Mouse (Mus musculus): Measurements from ENCODE around the gene Pdcl2. TPM values are rescaled to one million over a fixed set of nuclear protein-coding genes. Genes with fewer than 3 reads are reported as not detected.

Gene Pdcl2
- polyA plus RNA-seq (2015; fragmentation: Nextera tagmentation; extraction: Ambion mirVana): not detected in 2 replicates

DNA sequence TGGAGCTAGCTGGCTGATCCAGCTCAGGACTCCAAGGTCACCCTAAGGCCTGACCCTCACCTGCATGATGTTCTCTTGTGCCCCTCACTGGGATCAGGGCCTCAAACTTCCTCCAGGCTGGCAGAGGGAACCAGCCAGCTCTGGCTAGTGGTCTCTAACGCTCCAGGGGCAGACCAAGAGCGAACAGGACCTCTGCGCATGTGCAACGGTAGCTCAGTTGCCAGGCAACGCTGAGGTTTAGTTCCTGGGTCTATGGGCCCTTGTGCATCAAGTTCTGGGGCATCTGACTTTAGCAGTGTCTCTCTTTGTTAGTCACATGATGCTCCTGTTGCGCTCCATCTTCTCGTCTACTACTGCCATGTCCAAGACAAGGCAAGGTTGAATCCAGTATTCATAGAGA lies at the start of gene Pdcl2:
Gene Pdcl2, minus strand, starts transcription at position 204 of the 400 bp plus-strand sequence.
- Histone ChIP-seq H3K9ac (ENCODE audit: low read depth, low read length) (no peak within 1 kb of the TSS), H3K27ac (ENCODE audit: low read length) (no peak within 1 kb of the TSS), H3K36me3 (ENCODE audit: control insufficient read depth, insufficient read depth, low read length) (no peaks in the 10 kb centered on the region), H3K4me2 (ENCODE audit: low read length) (no peak within 1 kb of the TSS), H3K4me3 (ENCODE audit: low read depth, low read length) (no peak within 1 kb of the TSS), H3K9me3 (replicated peaks; ENCODE audit: control insufficient read depth, low read length, poor library complexity, severe bottlenecking) (no peaks in the 10 kb centered on the region), H3K4me1 (ENCODE audit: control insufficient read depth, insufficient read depth, low read length) (no peaks in the 10 kb centered on the region), H3K27me3 (ENCODE audit: control insufficient read depth, insufficient read depth, low read depth, low read length) (no peaks in the 10 kb centered on the region)
- no peak for ATAC-seq
- 92% methylated on average over 7 of the region's 7 CpGs for WGBS

DNA sequence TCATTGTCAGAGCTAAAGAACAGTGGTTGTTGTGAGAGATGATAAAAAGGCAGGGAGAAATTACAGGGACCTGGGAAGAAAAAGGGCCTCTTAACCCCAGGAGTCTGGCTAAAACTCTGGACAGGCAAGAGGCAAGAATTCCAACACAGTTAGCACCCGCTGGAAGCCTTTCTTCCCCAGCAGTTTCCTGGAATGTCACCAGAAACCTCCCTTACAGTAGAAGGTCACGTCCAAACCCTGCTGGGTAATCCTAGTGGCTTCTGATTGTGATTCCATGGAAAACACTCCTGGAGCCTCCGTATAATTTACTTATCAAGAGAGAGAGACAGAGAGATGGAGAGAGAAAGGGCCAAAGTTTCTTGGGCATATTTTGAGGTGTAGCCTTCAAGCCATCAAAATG lies 48.3 kb upstream of the Pdcl2 start:
- Histone ChIP-seq H3K27me3 (ENCODE audit: control insufficient read depth, insufficient read depth, low read depth, low read length) (no peaks in the 10 kb centered on the region), H3K4me2 (ENCODE audit: low read length) (no peak overlapping the region), H3K9ac (ENCODE audit: low read depth, low read length) (no peak overlapping the region), H3K9me3 (replicated peaks; ENCODE audit: control insufficient read depth, low read length, poor library complexity, severe bottlenecking) (no peaks in the 10 kb centered on the region), H3K36me3 (ENCODE audit: control insufficient read depth, insufficient read depth, low read length) (no peaks in the 10 kb centered on the region), H3K4me1 (ENCODE audit: control insufficient read depth, insufficient read depth, low read length) (no peaks in the 10 kb centered on the region), H3K4me3 (ENCODE audit: low read depth, low read length) (no peak overlapping the region), H3K27ac (ENCODE audit: low read length) (no peak overlapping the region)
- WGBS: 35% methylated on average over 3 of the region's 3 CpGs
- ATAC-seq: no peak

DNA sequence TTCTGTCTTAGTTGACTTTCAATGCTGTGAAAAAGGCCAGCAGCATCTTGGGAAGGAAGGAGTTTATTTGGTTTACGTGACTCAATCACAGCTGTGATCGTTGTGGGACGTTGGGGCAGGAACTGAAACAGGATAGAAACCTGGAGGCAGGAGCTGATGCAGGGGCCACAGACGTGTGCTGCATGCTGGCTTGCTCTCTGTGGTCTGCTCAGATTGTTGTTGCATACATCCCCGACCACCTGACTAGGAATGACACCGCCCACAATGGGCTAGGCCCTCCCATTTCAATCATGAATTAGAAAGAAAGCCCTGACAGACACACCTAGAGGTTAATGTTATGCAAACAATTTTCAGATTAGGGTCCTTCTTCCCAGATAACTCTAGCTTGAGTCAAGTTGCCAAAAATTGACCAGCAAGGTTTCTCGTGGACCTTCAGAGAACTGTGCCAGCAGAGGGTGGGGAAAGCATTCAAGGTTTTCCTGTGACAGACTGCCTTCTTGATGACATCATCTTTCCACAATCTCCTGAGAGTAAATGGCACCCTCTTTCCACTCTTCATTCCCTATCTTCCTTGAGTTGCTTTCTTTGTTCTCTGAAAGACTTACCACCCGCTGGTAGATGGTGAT lies 38.4 kb upstream of the Pdcl2 start:
- H3K9me3 ChIP-seq (replicated peaks; ENCODE audit: control insufficient read depth, low read length, poor library complexity, severe bottlenecking): no peaks in the 10 kb centered on the region
- H3K4me1 ChIP-seq (ENCODE audit: control insufficient read depth, insufficient read depth, low read length): no peaks in the 10 kb centered on the region
- 85% methylated on average over 8 of the region's 8 CpGs for WGBS
- no peak overlapping the region for H3K4me3 ChIP-seq (ENCODE audit: low read depth, low read length)
- peaks cover under 1% of the 10 kb centered on the region for H3K27me3 ChIP-seq (ENCODE audit: control insufficient read depth, insufficient read depth, low read depth, low read length)
- ATAC-seq: no peak
- no peak overlapping the region for H3K4me2 ChIP-seq (ENCODE audit: low read length)
- no peak overlapping the region for H3K27ac ChIP-seq (ENCODE audit: low read length)
- no peak overlapping the region for H3K9ac ChIP-seq (ENCODE audit: low read depth, low read length)
- no peaks in the 10 kb centered on the region for H3K36me3 ChIP-seq (ENCODE audit: control insufficient read depth, insufficient read depth, low read length)

DNA sequence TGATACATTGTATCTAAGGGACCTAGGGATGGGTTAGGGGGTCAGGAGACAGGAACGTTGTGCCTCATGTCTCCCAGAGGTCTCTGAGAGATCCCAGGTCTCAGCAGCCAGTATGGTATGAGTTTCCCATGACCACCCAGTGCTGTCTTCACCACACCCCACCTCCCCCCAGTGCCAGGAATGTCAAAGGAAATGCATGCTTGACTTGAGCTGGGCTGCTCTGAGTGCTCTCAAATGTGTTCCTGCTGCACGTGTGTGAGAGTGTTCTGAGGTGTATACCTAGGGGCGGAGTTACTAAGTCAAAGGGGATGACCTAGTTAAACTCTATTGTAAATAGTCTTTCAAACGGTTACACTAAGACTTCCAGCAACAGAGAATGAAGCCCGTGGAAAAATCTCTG lies 34.5 kb upstream of the Pdcl2 start:
- Histone ChIP-seq H3K4me2 (ENCODE audit: low read length) (no peak overlapping the region), H3K4me3 (ENCODE audit: low read depth, low read length) (no peak overlapping the region), H3K27ac (ENCODE audit: low read length) (no peak overlapping the region), H3K27me3 (ENCODE audit: control insufficient read depth, insufficient read depth, low read depth, low read length) (peaks cover 14% of the 10 kb centered on the region), H3K9ac (ENCODE audit: low read depth, low read length) (no peak overlapping the region), H3K4me1 (ENCODE audit: control insufficient read depth, insufficient read depth, low read length) (peaks cover 14% of the 10 kb centered on the region), H3K9me3 (replicated peaks; ENCODE audit: control insufficient read depth, low read length, poor library complexity, severe bottlenecking) (no peaks in the 10 kb centered on the region), H3K36me3 (ENCODE audit: control insufficient read depth, insufficient read depth, low read length) (no peaks in the 10 kb centered on the region)
- WGBS: 47% methylated on average over 5 of the region's 5 CpGs
- no peak for ATAC-seq

DNA sequence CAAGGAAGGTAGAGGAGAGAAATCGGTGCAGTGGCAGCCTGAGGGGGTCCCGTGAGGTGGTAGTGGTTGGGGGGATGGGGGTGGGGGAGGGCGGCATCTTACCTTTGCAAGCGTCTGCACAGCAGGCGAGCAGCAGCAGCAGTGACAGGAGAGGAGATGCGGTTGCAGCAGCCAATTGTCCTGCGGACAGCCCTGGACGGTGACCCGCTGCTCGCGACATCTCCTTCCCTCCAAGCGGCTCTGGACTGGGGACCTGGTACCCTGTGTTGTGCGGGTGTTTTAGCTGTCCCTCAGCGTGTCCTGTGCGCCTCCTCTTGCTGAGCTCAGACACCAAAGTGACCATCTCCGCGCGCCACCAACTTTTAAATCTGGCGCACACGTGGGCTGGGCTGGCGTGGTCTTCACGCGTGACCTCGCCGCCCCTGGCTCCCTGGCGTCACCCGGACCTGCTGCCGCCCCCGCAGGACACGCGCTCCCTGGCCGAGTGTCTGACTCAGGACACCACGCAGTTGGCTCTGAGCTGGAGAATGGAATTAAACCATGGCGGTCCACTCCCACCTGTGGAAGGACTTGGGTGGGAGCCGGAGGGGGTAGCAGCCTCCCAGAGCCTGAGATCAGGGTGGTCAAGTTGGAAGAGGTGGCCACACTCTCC lies 32.6 kb upstream of the Pdcl2 start, which contains the start of gene Nmu:
Gene Nmu, minus strand, starts transcription at position 336 of the 652 bp plus-strand sequence.
- H3K9ac ChIP-seq (ENCODE audit: low read depth, low read length): peak within 1 kb of the TSS; percentile 48; the same call in 1 of the 2 replicates
- H3K4me3 ChIP-seq (ENCODE audit: low read depth, low read length): peak within 1 kb of the TSS; percentile 41
- H3K4me2 ChIP-seq (ENCODE audit: low read length): peak within 1 kb of the TSS; percentile 87
- peaks cover 14% of the 10 kb centered on the region for H3K27me3 ChIP-seq (ENCODE audit: control insufficient read depth, insufficient read depth, low read depth, low read length)
- no peaks in the 10 kb centered on the region for H3K36me3 ChIP-seq (ENCODE audit: control insufficient read depth, insufficient read depth, low read length)
- WGBS: 4% methylated on average over 35 of the region's 35 CpGs
- H3K27ac ChIP-seq (ENCODE audit: low read length): no peak within 1 kb of the TSS
- H3K9me3 ChIP-seq (replicated peaks; ENCODE audit: control insufficient read depth, low read length, poor library complexity, severe bottlenecking): no peaks in the 10 kb centered on the region
- H3K4me1 ChIP-seq (ENCODE audit: control insufficient read depth, insufficient read depth, low read length): peaks cover 14% of the 10 kb centered on the region
- ATAC-seq: peak; percentile 64; the same call in 1 of the 2 replicates

DNA sequence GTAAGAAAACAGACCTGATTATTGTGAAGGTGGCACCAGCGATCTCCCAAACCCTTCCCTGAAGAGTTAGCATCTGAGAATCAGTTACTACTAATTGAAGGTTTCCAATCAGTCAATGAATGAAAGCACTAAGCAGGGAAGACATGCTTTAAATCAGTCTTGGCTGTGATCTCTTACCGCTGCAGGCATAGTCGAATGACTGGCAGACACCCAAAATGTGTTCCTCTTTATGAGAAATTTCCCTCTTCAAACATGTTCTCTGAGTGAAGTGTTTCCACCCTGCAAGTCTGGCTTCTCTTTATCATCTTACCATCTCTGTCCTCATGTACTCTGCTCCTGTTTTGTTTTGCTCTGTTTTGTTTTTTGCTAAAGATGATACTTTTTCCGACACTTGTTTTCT lies 29.8 kb upstream of the Pdcl2 start:
- Histone ChIP-seq H3K9me3 (replicated peaks; ENCODE audit: control insufficient read depth, low read length, poor library complexity, severe bottlenecking) (no peaks in the 10 kb centered on the region), H3K4me3 (ENCODE audit: low read depth, low read length) (no peak overlapping the region), H3K4me2 (ENCODE audit: low read length) (no peak overlapping the region), H3K9ac (ENCODE audit: low read depth, low read length) (no peak overlapping the region), H3K27me3 (ENCODE audit: control insufficient read depth, insufficient read depth, low read depth, low read length) (peaks cover 14% of the 10 kb centered on the region), H3K4me1 (ENCODE audit: control insufficient read depth, insufficient read depth, low read length) (peaks cover 14% of the 10 kb centered on the region), H3K36me3 (ENCODE audit: control insufficient read depth, insufficient read depth, low read length) (no peaks in the 10 kb centered on the region), H3K27ac (ENCODE audit: low read length) (no peak overlapping the region)
- ATAC-seq: no peak
- WGBS: 84% methylated on average over 4 of the region's 4 CpGs

DNA sequence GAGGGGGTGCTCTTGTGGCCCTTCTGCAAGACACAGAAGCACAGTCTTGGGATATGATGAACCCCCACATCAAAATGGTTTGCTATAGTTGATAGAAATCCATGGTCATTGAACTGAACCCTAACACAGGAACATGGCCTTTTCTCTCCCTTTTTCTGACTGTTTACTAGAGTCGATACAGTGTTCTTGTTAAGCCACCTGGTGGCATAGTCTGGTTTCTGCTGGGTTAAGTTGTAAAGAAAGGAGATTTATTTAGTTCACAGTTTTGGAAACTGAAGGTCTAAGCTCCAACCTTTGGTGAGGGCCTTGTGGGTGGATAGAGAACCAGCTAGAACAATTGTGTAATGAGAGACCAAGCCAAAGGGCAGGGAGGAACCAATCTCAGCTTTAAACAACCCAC lies 29.1 kb upstream of the Pdcl2 start:
- no peak for ATAC-seq
- no peak overlapping the region for H3K9ac ChIP-seq (ENCODE audit: low read depth, low read length)
- WGBS: 61% methylated on average over 1 of the region's 1 CpGs
- no peak overlapping the region for H3K4me2 ChIP-seq (ENCODE audit: low read length)
- H3K4me3 ChIP-seq (ENCODE audit: low read depth, low read length): no peak overlapping the region
- H3K27ac ChIP-seq (ENCODE audit: low read length): no peak overlapping the region
- no peaks in the 10 kb centered on the region for H3K9me3 ChIP-seq (replicated peaks; ENCODE audit: control insufficient read depth, low read length, poor library complexity, severe bottlenecking)
- H3K4me1 ChIP-seq (ENCODE audit: control insufficient read depth, insufficient read depth, low read length): peaks cover 14% of the 10 kb centered on the region
- peaks cover 14% of the 10 kb centered on the region for H3K27me3 ChIP-seq (ENCODE audit: control insufficient read depth, insufficient read depth, low read depth, low read length)
- no peaks in the 10 kb centered on the region for H3K36me3 ChIP-seq (ENCODE audit: control insufficient read depth, insufficient read depth, low read length)

DNA sequence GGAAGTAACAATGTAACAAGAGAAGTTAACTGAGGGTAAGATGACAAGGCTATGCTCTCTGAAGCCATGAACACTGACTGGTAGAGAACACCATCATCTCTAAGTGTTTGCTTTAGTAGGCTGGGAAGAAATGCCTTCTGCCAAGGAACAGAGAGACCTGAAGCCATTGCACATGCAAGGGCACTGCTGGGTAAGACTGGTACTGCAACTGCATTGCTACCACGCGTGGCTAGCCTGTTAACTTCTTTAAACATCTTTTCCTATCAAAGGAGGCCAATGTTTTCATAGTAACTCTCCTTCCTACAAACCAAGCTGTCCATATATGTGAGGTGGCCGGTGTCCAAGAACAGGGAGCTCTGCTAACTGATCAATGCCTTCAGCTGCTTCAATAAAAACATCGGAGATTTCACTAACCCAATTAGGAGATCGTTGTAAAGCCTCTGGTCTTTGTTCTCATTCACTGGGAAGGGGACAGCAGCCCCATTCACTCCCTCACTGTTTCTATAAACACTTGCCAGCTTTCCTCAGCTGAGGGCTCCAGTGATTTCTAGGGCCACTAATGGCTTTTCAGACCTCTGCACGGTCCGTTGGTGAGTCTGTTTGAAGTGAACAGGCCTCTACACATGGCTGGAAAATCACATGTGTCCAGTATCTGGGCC lies 21.1 kb upstream of the Pdcl2 start:
- Histone ChIP-seq H3K9ac (ENCODE audit: low read depth, low read length) (no peak overlapping the region), H3K4me3 (ENCODE audit: low read depth, low read length) (no peak overlapping the region), H3K27me3 (ENCODE audit: control insufficient read depth, insufficient read depth, low read depth, low read length) (no peaks in the 10 kb centered on the region), H3K4me1 (ENCODE audit: control insufficient read depth, insufficient read depth, low read length) (no peaks in the 10 kb centered on the region), H3K27ac (ENCODE audit: low read length) (no peak overlapping the region), H3K4me2 (ENCODE audit: low read length) (no peak overlapping the region), H3K9me3 (replicated peaks; ENCODE audit: control insufficient read depth, low read length, poor library complexity, severe bottlenecking) (no peaks in the 10 kb centered on the region), H3K36me3 (ENCODE audit: control insufficient read depth, insufficient read depth, low read length) (no peaks in the 10 kb centered on the region)
- no peak for ATAC-seq
- WGBS: 36% methylated on average over 7 of the region's 7 CpGs

DNA sequence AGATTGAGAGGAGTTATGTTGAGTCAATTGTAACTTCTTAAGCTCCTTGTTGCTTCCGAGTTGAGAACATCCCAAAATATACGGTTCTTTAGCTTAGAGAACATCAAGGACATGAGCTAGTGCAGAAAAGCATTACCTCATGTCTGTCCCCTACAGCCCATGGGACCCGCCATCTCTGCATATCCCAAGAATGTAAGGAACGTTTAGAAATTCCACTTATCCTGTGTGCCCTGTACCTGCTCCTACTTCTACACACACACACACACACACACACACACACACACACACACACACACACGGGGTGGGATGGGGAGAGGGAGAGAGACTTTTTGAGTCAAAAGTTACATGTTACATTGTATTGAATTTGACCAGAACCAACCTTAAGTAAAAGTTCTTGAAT lies 20.6 kb upstream of the Pdcl2 start:
- no peak overlapping the region for H3K9ac ChIP-seq (ENCODE audit: low read depth, low read length)
- no peak overlapping the region for H3K4me3 ChIP-seq (ENCODE audit: low read depth, low read length)
- H3K27me3 ChIP-seq (ENCODE audit: control insufficient read depth, insufficient read depth, low read depth, low read length): no peaks in the 10 kb centered on the region
- no peak overlapping the region for H3K27ac ChIP-seq (ENCODE audit: low read length)
- H3K4me1 ChIP-seq (ENCODE audit: control insufficient read depth, insufficient read depth, low read length): no peaks in the 10 kb centered on the region
- 85% methylated on average over 5 of the region's 5 CpGs for WGBS
- no peaks in the 10 kb centered on the region for H3K36me3 ChIP-seq (ENCODE audit: control insufficient read depth, insufficient read depth, low read length)
- ATAC-seq: no peak
- no peaks in the 10 kb centered on the region for H3K9me3 ChIP-seq (replicated peaks; ENCODE audit: control insufficient read depth, low read length, poor library complexity, severe bottlenecking)
- H3K4me2 ChIP-seq (ENCODE audit: low read length): no peak overlapping the region
